Mouse (Mus musculus) adrenal gland, adult (tissue): ENCODE measurements around the gene Wwc1.

Experiments
- DNase-seq, 2 experiments: peaks; one replicate each; pipeline ENCODE4 v3.0.0; 2022 to 2023; ENCODE audit warnings: low spot score in 1 of 2; ENCODE audit not compliant: inconsistent age in 2 of 2

Gene Wwc1

GRCm38 (mm10) chr11:35980411-35980917 is at the start of gene Wwc1:
TSS of gene Wwc1 (minus strand) at chr11:35980527.
- peak; percentile 80 to 93 for DNase-seq

- no peak for DNase-seq
Measured at GRCm38 (mm10) chr11:36020009-36020408, 39.7 kb upstream of the Wwc1 start.

- no peak for DNase-seq
Measured at GRCm38 (mm10) chr11:36013179-36013578, 32.9 kb upstream of the Wwc1 start.

- no peak for DNase-seq
Measured at GRCm38 (mm10) chr11:36009281-36010208, 29.2 kb upstream of the Wwc1 start.

GRCm38 (mm10) chr11:36002900-36003299 is 22.6 kb upstream of the Wwc1 start:
- DNase-seq = no peak

- peak; percentile 90 to 97 for DNase-seq
Measured at GRCm38 (mm10) chr11:36001282-36001970, 21.1 kb upstream of the Wwc1 start.

GRCm38 (mm10) chr11:36000585-36001281 is 20.4 kb upstream of the Wwc1 start:
- DNase-seq = no peak

GRCm38 (mm10) chr11:36000038-36000437 is 19.7 kb upstream of the Wwc1 start:
- no peak for DNase-seq

- DNase-seq = peak in 1 of 2 experiments; percentile 43
Measured at GRCm38 (mm10) chr11:35998048-35998447, 17.7 kb upstream of the Wwc1 start.

- no peak for DNase-seq
Measured at GRCm38 (mm10) chr11:35995310-35995709, 15.0 kb upstream of the Wwc1 start.

- no peak for DNase-seq
Measured at GRCm38 (mm10) chr11:35991846-35992245, 11.5 kb upstream of the Wwc1 start.

GRCm38 (mm10) chr11:35989967-35990366 is 9.6 kb upstream of the Wwc1 start:
- no peak for DNase-seq

GRCm38 (mm10) chr11:35985841-35986393 is 5.6 kb upstream of the Wwc1 start:
- peak; percentile 67 to 84 for DNase-seq

- peak; percentile 61 to 81 for DNase-seq
Measured at GRCm38 (mm10) chr11:35982734-35983133, 2.4 kb upstream of the Wwc1 start.

GRCm38 (mm10) chr11:35979733-35980410 is 455 bp downstream of the Wwc1 start:
- DNase-seq = peak in 1 of 2 experiments; percentile 53

GRCm38 (mm10) chr11:35979266-35979732 is 1.0 kb downstream of the Wwc1 start:
- peak in 1 of 2 experiments; percentile 81 for DNase-seq

GRCm38 (mm10) chr11:35977796-35978195 is 2.5 kb downstream of the Wwc1 start:
- peak in 1 of 2 experiments; percentile 65 for DNase-seq

- peak in 1 of 2 experiments; percentile 69 for DNase-seq
Measured at GRCm38 (mm10) chr11:35977096-35977495, 3.2 kb downstream of the Wwc1 start.

GRCm38 (mm10) chr11:35976482-35976881 is 3.8 kb downstream of the Wwc1 start:
- peak in 1 of 2 experiments; percentile 72 for DNase-seq
